Mouse (Mus musculus) midbrain, postnatal 0 days (tissue): Measurements from ENCODE around the gene Naa80. TPM values are rescaled to one million over a fixed set of nuclear protein-coding genes. Genes with fewer than 3 reads are reported as not detected.

ENCODE experiments used
- ATAC-seq: fragments of 200-750 bp; cut with Nextera tagmentation; 2 replicates; pipeline ENCODE4 v1.8.0; 2017; ENCODE audit warnings: moderate number of reproducible peaks, mild to moderate bottlenecking, moderate TSS enrichment, moderate library complexity; ENCODE audit not compliant: low FRiP score
- DNase-seq: peaks from one replicate; pipeline ENCODE4 v3.0.0-alpha.2; 2015; ENCODE audit warnings: low spot score
- H3K27ac ChIP-seq: fragments of 300-500 bp; sonication (generic); 2 replicates; pipeline ENCODE4 v1.5.1; 2014; ENCODE audit warnings: low read depth, mild to moderate bottlenecking, low read length, mixed read lengths
- H3K27me3 ChIP-seq: fragments of 300-500 bp; sonication (generic); 2 replicates; pipeline ENCODE4 v1.6.1; 2014; ENCODE audit warnings: low read length, control low read depth, mixed read lengths; ENCODE audit not compliant: insufficient read depth
- H3K36me3 ChIP-seq: fragments of 300-500 bp; sonication (generic); 2 replicates; pipeline ENCODE4 v1.6.1; 2014; ENCODE audit warnings: low read length, control low read depth, mixed read lengths; ENCODE audit not compliant: insufficient read depth
- H3K4me1 ChIP-seq: fragments of 300-500 bp; sonication (generic); 2 replicates; pipeline ENCODE4 v1.6.1; 2014; ENCODE audit warnings: mild to moderate bottlenecking, control low read depth, antibody characterized with exemption, low read length, mixed read lengths; ENCODE audit not compliant: insufficient read depth
- H3K4me2 ChIP-seq: fragments of 300-500 bp; sonication (generic); 2 replicates; pipeline ENCODE4 v1.6.1; 2014; ENCODE audit warnings: low read depth, mild to moderate bottlenecking, low read length, mixed read lengths; ENCODE audit not compliant: poor library complexity, severe bottlenecking
- H3K4me3 ChIP-seq: fragments of 300-500 bp; sonication (generic); 2 replicates; pipeline ENCODE4 v1.5.1; 2014; ENCODE audit warnings: low read depth, mild to moderate bottlenecking, low read length, moderate library complexity
- H3K9ac ChIP-seq: fragments of 300-500 bp; sonication (generic); replicated peaks from 2 replicates; pipeline ENCODE4 v1.6.1; 2014; ENCODE audit warnings: mild to moderate bottlenecking, low read length, moderate library complexity, mixed read lengths; ENCODE audit not compliant: poor library complexity, severe bottlenecking
- H3K9me3 ChIP-seq: fragments of 300-500 bp; sonication (generic); 2 replicates; pipeline ENCODE4 v1.6.1; 2016; ENCODE audit warnings: low read length, control low read depth
- CTCF ChIP-seq: IDR thresholded peaks from 2 replicates; pipeline ENCODE4 v1.5.1; 2016; ENCODE audit warnings: antibody characterized with exemption, mild to moderate bottlenecking
- WGBS: fragments of 180-500 bp; shearing (Covaris S2); extraction: QIAGEN DNeasy Blood & Tissue Kit; methylation state at CpG from one replicate; pipeline ENCODE4 v1.1.7; 2014; 5-methylcytosine and 5-hydroxymethylcytosine counted together
- polyA plus RNA-seq: library from polyadenylated mRNA; unstranded; fragments of >200 nt; fragmentation: Nextera tagmentation; extraction: Ambion mirVana; gene quantifications from 2 replicates; pipeline ENCODE4 v1.2.1, GENCODE M21; 2015
- total RNA-seq: library from RNA; depleted of rRNA; stranded (reverse); fragments of >200 nt; gene quantifications from 2 replicates; pipeline ENCODE4 v1.2.3, GENCODE M21; 2014; rRNA removed

Naa80 gene
- total RNA-seq (22.7 and 35.4 TPM in 2 replicates), polyA plus RNA-seq (20.4 and 24.4 TPM in 2 replicates)

DNA sequence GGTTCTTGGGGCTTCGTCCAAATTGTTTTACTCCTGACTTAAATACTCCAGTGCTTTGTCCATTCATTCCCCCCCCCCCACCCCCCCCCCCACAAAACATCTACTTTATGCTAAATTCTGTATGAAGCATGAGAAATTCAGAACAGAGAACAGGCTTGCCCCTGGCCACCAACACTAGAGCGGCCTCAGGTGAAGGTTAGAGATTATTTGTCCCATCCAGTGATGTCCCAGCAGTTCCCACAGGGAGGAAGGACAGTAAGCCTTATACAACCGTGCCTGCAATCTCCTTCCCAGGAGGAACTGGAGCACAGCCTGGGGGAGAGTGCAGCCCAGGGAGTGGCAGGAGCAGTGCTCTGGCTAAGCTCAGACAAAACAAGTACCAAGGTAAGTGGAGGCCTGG, at the start of gene Naa80:
Naa80 (plus strand) TSS at position 301 of the 400 bp plus-strand sequence.
- H3K9ac ChIP-seq = no peak within 1 kb of the TSS

DNA sequence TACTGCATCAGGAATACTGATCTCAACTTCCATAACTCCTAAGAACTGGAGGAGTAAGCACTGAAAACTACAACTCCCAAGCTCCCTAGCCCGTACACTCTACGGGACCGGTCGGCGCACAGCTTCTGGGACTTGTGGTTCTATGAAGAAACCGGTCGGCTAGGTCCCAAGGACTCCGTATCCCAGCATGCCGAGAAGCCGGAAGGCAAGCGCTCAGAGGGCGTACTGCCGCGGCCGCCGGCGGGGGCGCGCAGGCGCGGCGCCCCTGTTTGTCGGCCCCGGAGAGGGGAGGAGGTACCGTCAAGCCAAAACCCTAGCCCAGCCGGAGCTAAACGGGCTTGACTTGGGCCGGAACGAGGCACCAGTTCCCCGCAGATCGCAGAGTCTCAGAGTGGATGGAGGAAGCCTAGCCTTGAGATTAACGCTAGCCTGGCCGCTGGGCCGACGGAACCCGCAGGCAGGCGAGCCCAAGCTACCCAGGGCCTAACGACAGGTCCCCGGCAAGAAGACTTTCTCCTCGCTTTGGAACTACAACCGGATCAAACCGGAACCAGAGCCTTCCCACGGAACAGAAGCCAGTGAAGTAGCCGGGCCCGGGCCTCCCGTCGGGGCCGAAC, 44.8 kb upstream of the Naa80 start, which contains the start of gene Tmem115:
Tmem115 (plus strand) TSS at position 155 of the 617 bp plus-strand sequence.
- no peaks in the 10 kb centered on the region for H3K27me3 ChIP-seq
- H3K9ac ChIP-seq = peak within 1 kb of the TSS; percentile 90
- no peaks in the 10 kb centered on the region for H3K9me3 ChIP-seq
- peak within 1 kb of the TSS; percentile 81 for H3K27ac ChIP-seq
- peaks cover 16% of the 10 kb centered on the region for H3K36me3 ChIP-seq
- H3K4me3 ChIP-seq = peak within 1 kb of the TSS; percentile 90
- TF ChIP-seq CTCF = peak; percentile 46; the same call in 1 of the 2 replicates
- peaks cover 14% of the 10 kb centered on the region for H3K4me1 ChIP-seq
- ATAC-seq (peak; percentile 98), DNase-seq (peak; percentile 99)
- under 1% methylated on average over 48 of the region's 48 CpGs for WGBS
- H3K4me2 ChIP-seq = peak within 1 kb of the TSS; percentile 98

More for the DNA sequence above, at the start of gene Naa80:
- 75% methylated on average over 3 of the region's 3 CpGs for WGBS
- no peak within 1 kb of the TSS for H3K27ac ChIP-seq
- 0 out of 2 replicates have a peak, but pooled peaks cover 11% of the 10 kb centered on the region for H3K4me1 ChIP-seq
- peaks cover 6% of the 10 kb centered on the region for H3K36me3 ChIP-seq
- no peaks in the 10 kb centered on the region for H3K9me3 ChIP-seq
- no peak within 1 kb of the TSS for H3K4me3 ChIP-seq
- no peaks in the 10 kb centered on the region for H3K27me3 ChIP-seq
- ATAC-seq (no peak), DNase-seq (no peak)
- TF ChIP-seq CTCF = no peak
- no peak within 1 kb of the TSS for H3K4me2 ChIP-seq

DNA sequence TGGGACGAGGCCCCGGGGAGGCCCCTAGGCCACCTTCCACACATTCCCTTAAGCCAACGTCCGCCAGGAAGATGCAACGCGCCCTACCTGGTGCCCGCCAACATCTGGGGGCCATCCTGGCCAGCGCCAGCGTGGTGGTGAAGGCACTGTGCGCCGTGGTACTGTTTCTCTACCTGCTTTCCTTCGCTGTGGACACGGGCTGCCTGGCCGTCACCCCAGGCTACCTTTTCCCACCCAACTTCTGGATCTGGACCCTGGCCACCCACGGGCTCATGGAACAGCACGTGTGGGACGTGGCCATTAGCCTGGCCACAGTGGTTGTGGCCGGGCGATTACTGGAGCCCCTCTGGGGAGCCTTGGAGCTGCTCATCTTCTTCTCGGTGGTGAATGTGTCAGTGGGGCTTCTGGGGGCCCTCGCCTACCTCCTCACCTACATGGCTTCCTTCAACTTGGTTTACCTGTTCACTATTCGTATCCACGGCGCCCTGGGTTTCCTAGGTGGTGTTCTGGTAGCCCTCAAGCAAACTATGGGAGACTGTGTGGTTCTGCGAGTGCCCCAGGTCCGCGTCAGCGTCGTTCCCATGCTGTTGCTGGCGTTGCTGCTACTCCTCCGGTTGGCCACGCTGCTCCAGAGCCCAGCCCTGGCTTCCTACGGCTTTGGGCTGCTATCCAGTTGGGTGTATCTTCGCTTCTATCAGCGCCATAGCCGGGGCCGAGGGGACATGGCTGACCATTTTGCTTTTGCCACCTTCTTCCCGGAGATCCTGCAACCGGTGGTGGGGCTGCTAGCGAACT, 44.1 kb upstream of the Naa80 start:
- Histone ChIP-seq H3K36me3 (peaks cover 23% of the 10 kb centered on the region), H3K4me2 (peak overlapping the region; percentile 98), H3K4me1 (peaks cover 14% of the 10 kb centered on the region), H3K9me3 (no peaks in the 10 kb centered on the region), H3K27ac (peak overlapping the region; percentile 81), H3K27me3 (no peaks in the 10 kb centered on the region), H3K4me3 (peak overlapping the region; percentile 90), H3K9ac (peak overlapping the region; percentile 90)
- WGBS = under 1% methylated on average over 40 of the region's 40 CpGs
- no peak for TF ChIP-seq CTCF
- DNase-seq = no peak
- peak; percentile 8; the same call in 1 of the 2 replicates for ATAC-seq

DNA sequence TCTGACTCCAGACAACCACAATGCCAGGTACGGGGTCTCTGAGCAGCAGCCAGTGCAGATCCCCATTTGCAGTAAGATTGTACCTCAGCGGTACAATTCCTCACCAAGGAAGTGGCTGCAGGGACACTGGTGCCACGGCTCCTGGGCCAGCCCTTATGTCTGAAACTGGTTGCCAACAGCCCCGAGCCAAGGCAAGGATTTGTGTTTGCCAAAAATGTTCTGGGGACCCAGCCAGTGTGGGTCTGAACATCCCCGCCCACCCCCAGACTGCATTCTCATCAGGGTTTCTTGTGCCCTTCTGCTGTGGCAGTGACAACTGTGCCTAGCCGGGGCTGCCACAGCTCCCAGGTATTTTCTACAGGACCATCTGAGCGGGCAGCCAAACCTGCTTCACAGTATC, 40.5 kb upstream of the Naa80 start:
- DNase-seq (no peak), ATAC-seq (no peak)
- no peak for TF ChIP-seq CTCF
- H3K4me2 ChIP-seq = no peak overlapping the region
- no peak overlapping the region for H3K4me3 ChIP-seq
- H3K9me3 ChIP-seq = no peaks in the 10 kb centered on the region
- WGBS = 90% methylated on average over 7 of the region's 7 CpGs
- H3K9ac ChIP-seq = no peak overlapping the region
- H3K27ac ChIP-seq = no peak overlapping the region
- H3K4me1 ChIP-seq = peaks cover 22% of the 10 kb centered on the region
- H3K27me3 ChIP-seq = no peaks in the 10 kb centered on the region
- peaks cover 28% of the 10 kb centered on the region for H3K36me3 ChIP-seq

GRCm38 (mm10) chr9:107538711-107539110, 40.0 kb upstream of the Naa80 start:
- Histone ChIP-seq H3K9me3 (no peaks in the 10 kb centered on the region), H3K4me3 (no peak overlapping the region), H3K4me2 (no peak overlapping the region), H3K36me3 (peaks cover 28% of the 10 kb centered on the region), H3K27me3 (no peaks in the 10 kb centered on the region), H3K4me1 (peaks cover 22% of the 10 kb centered on the region), H3K9ac (no peak overlapping the region), H3K27ac (no peak overlapping the region)
- TF ChIP-seq CTCF = no peak
- WGBS = 90% methylated on average over 3 of the region's 3 CpGs
- ATAC-seq = no peak
- no peak for DNase-seq

DNA sequence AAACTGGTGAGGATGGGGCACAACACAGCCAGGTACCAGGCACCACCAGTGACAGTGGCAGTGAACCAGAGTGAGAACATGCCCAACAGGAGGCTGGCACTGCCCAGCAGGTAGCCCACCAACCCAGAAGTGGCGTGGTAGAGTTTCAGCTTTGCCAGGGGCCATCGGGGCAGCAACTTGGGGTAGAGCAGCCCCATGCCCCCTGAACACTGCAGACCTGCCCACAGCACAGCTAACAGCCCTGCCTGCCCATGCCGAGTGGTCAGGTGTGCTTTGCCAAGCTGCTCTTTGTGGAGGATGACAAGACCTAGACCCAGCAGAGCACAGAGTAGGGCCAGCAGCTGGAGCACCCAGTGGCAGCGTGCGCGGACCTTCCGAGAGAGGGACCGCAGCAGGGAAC, 38.7 kb upstream of the Naa80 start:
- peaks cover 38% of the 10 kb centered on the region for H3K36me3 ChIP-seq
- no peak overlapping the region for H3K9ac ChIP-seq
- TF ChIP-seq CTCF = no peak
- H3K4me3 ChIP-seq = no peak overlapping the region
- ATAC-seq (no peak), DNase-seq (no peak)
- H3K27me3 ChIP-seq = no peaks in the 10 kb centered on the region
- peaks cover 22% of the 10 kb centered on the region for H3K4me1 ChIP-seq
- H3K4me2 ChIP-seq = no peak overlapping the region
- 93% methylated on average over 8 of the region's 8 CpGs for WGBS
- H3K9me3 ChIP-seq = no peaks in the 10 kb centered on the region
- no peak overlapping the region for H3K27ac ChIP-seq
